Mouse (Mus musculus) neutrophil, adult 65 days (primary cell): Measurements from ENCODE around the gene Rtl9. TPM values are rescaled to one million over a fixed set of nuclear protein-coding genes. Genes with fewer than 3 reads are reported as not detected.

Experiments
- total RNA-seq: library from RNA; stranded (reverse); gene quantifications from 2 replicates; pipeline ENCODE4 v1.2.4, GENCODE M21; 2023

Gene Rtl9
- not detected in 2 replicates for total RNA-seq

GRCm38 (mm10) chrX:143099044-143099754, at the start of gene Rtl9:
Rtl9 (plus strand) TSS chrX:143099594.

Other genes starting within 250 kb of the Rtl9 start
- gene Ammecr1, start 132.9 kb upstream of the Rtl9 start, total RNA-seq = 8.7 TPM in 2 replicates